Mouse (Mus musculus) liver, embryonic 14.5 days (tissue): ENCODE results near the gene Ankrd34a. TPM values are rescaled to one million over a fixed set of nuclear protein-coding genes. Genes with fewer than 3 reads are reported as not detected.
"Not testable (repeated sequence)": the region's sequence is repeated elsewhere in the genome, so short reads cannot be mapped to it uniquely, and the experiment has no call there.

ENCODE experiments used
- ATAC-seq: fragments of 200-750 bp; cut with Nextera tagmentation; 2 replicates; pipeline ENCODE4 v1.8.0; 2017; ENCODE audit warnings: moderate number of reproducible peaks, mild to moderate bottlenecking, moderate library complexity; ENCODE audit not compliant: insufficient read depth
- DNase-seq, 3 experiments: peaks; one replicate each; pipeline ENCODE4 v3.0.0-alpha.2; 2012 to 2013; ENCODE audit warnings: low read depth in 3 of 3, low spot score in 3 of 3
- H3K27ac ChIP-seq: fragments of 300-500 bp; sonication (generic); 2 replicates; pipeline ENCODE4 v1.5.1; 2014; ENCODE audit warnings: moderate library complexity, mild to moderate bottlenecking, control low read depth, inconsistent platforms
- H3K27me3 ChIP-seq: fragments of 300-500 bp; sonication (generic); 2 replicates; pipeline ENCODE4 v1.6.1; 2014; ENCODE audit warnings: mild to moderate bottlenecking, low read length, moderate library complexity; ENCODE audit not compliant: control insufficient read depth, insufficient read depth
- H3K36me3 ChIP-seq: fragments of 300-500 bp; sonication (generic); replicated peaks from 2 replicates; pipeline ENCODE4 v1.6.1; 2014; ENCODE audit warnings: low read depth; ENCODE audit not compliant: control insufficient read depth, insufficient read depth
- H3K4me1 ChIP-seq, 2 experiments: fragments of 200-500 bp in 1 of 2; fragments of 300-500 bp in 1 of 2; sonication (generic) in 1 of 2; replicated peaks; 2 replicates each; pipeline ENCODE4 v1.6.1; 2012 to 2014; ENCODE audit warnings: antibody characterized with exemption in 1 of 2, inconsistent platforms in 1 of 2, low read length in 1 of 2; ENCODE audit not compliant: control insufficient read depth in 2 of 2, insufficient read depth in 2 of 2
- H3K4me2 ChIP-seq: fragments of 300-500 bp; sonication (generic); 2 replicates; pipeline ENCODE4 v1.6.1; 2014; ENCODE audit warnings: low read depth, mild to moderate bottlenecking, control low read depth, moderate library complexity
- H3K4me3 ChIP-seq, 2 experiments: fragments of 200-500 bp in 1 of 2; fragments of 300-500 bp in 1 of 2; sonication (generic) in 1 of 2; 2 replicates each; pipeline ENCODE4 v1.5.1; 2012 to 2014; ENCODE audit warnings: low read depth in 2 of 2, low read length in 2 of 2, mild to moderate bottlenecking in 2 of 2, control low read depth in 1 of 2, inconsistent platforms in 1 of 2, moderate library complexity in 1 of 2; ENCODE audit not compliant: insufficient read depth in 1 of 2
- H3K9ac ChIP-seq: fragments of 300-500 bp; sonication (generic); replicated peaks from 2 replicates; pipeline ENCODE4 v1.6.1; 2014; ENCODE audit warnings: mild to moderate bottlenecking, control low read depth, moderate library complexity
- H3K9me3 ChIP-seq: fragments of 300-500 bp; sonication (generic); 2 replicates; pipeline ENCODE4 v1.6.1; 2016; ENCODE audit warnings: low read length, mixed read lengths; ENCODE audit not compliant: control insufficient read depth
- CTCF ChIP-seq: IDR thresholded peaks from 2 replicates; pipeline ENCODE4 v1.5.1; 2016; ENCODE audit warnings: antibody characterized with exemption, low read depth, control low read depth
- EP300 ChIP-seq: IDR thresholded peaks from 2 replicates; pipeline ENCODE4 v1.6.1; 2016; ENCODE audit warnings: antibody characterized with exemption, low read depth
- WGBS: fragments of 180-500 bp; shearing (Covaris S2); extraction: QIAGEN DNeasy Blood & Tissue Kit; methylation state at CpG from one replicate; pipeline ENCODE4 v1.1.7; 2014; ENCODE audit not compliant: insufficient replicate concordance; 5-methylcytosine and 5-hydroxymethylcytosine counted together
- polyA plus RNA-seq, 2 experiments: library from polyadenylated mRNA; depleted of rRNA in 1 of 2; stranded (reverse) in 1 of 2; unstranded in 1 of 2; fragments of >200 nt; fragmentation: Nextera tagmentation in 1 of 2; extraction: Ambion mirVana in 1 of 2; gene quantifications; 2 replicates each; pipeline versions ENCODE4 v1.2.1 to v1.2.3; 2012 to 2014

The Ankrd34a gene
- polyA plus RNA-seq, 2 experiments: 0.08 TPM; not detected in 1

GRCm38 (mm10) chr3:96600639-96601250, 4.3 kb downstream of the Ankrd34a start, which contains the start of gene Lix1l:
Gene Lix1l, plus strand, starts transcription at chr3:96601149.
- Histone ChIP-seq H3K4me1 (no peaks in the 10 kb centered on the region), H3K27me3 (peaks cover 68% of the 10 kb centered on the region), H3K4me2 (peak within 1 kb of the TSS; percentile 77), H3K27ac (no peak within 1 kb of the TSS), H3K9ac (peak within 1 kb of the TSS; percentile 47), H3K9me3 (no peaks in the 10 kb centered on the region), H3K36me3 (no peaks in the 10 kb centered on the region), H3K4me3 (peak within 1 kb of the TSS; percentile 58 to 62)
- peak; percentile 68 to 77 (median 70) for DNase-seq
- peak; percentile 93 for ATAC-seq
- no peak for TF ChIP-seq EP300
- WGBS: 1% methylated on average over 27 of the region's 27 CpGs

- peak; percentile 58 for ATAC-seq
- peaks cover 62% of the 10 kb centered on the region for H3K27me3 ChIP-seq
Measured at GRCm38 (mm10) chr3:96601251-96601787, 4.9 kb downstream of the Ankrd34a start.

GRCm38 (mm10) chr3:96601941-96602703, 5.7 kb downstream of the Ankrd34a start:
- DNase-seq (no peak), ATAC-seq (no peak)
- Histone ChIP-seq H3K9ac (no peak overlapping the region), H3K27ac (no peak overlapping the region), H3K36me3 (no peaks in the 10 kb centered on the region), H3K9me3 (no peaks in the 10 kb centered on the region), H3K27me3 (peaks cover 54% of the 10 kb centered on the region), H3K4me1 (no peaks in the 10 kb centered on the region), H3K4me2 (peak overlapping the region; percentile 77), H3K4me3 (peak overlapping the region in 1 of 2 experiments; percentile 3; a peak in 1 of 4 replicates)
- 51% methylated on average over 10 of the region's 10 CpGs for WGBS
- TF ChIP-seq CTCF: no peak
- no peak for TF ChIP-seq EP300

More at GRCm38 (mm10) chr3:96601251-96601787, 4.9 kb downstream of the Ankrd34a start:
- no peaks in the 10 kb centered on the region for H3K36me3 ChIP-seq
- WGBS: 1% methylated on average over 36 of the region's 40 CpGs
- no peaks in the 10 kb centered on the region for H3K4me1 ChIP-seq
- TF ChIP-seq CTCF: no peak
- TF ChIP-seq EP300: no peak
- H3K4me2 ChIP-seq: peak overlapping the region; percentile 77
- H3K4me3 ChIP-seq: peak overlapping the region; percentile 58 to 62
- peak overlapping the region; percentile 47 for H3K9ac ChIP-seq
- no peak for DNase-seq
- no peaks in the 10 kb centered on the region for H3K9me3 ChIP-seq
- H3K27ac ChIP-seq: no peak overlapping the region

GRCm38 (mm10) chr3:96602704-96603084, 6.3 kb downstream of the Ankrd34a start:
- Histone ChIP-seq H3K9ac (no peak overlapping the region), H3K4me3 (no peak overlapping the region), H3K4me2 (peak overlapping the region; percentile 26), H3K27me3 (peaks cover 49% of the 10 kb centered on the region), H3K4me1 (no peaks in the 10 kb centered on the region), H3K36me3 (no peaks in the 10 kb centered on the region), H3K9me3 (no peaks in the 10 kb centered on the region), H3K27ac (no peak overlapping the region)
- no peak for DNase-seq
- 48% methylated on average over 5 of the region's 5 CpGs for WGBS
- no peak for ATAC-seq
- TF ChIP-seq CTCF (no peak), EP300 (no peak)

- Histone ChIP-seq H3K9me3 (no peaks in the 10 kb centered on the region), H3K4me2 (no peak overlapping the region), H3K4me3 (no peak overlapping the region), H3K4me1 (no peaks in the 10 kb centered on the region), H3K27ac (no peak overlapping the region), H3K9ac (no peak overlapping the region), H3K27me3 (peaks cover 42% of the 10 kb centered on the region), H3K36me3 (no peaks in the 10 kb centered on the region)
- no peak for TF ChIP-seq CTCF
- TF ChIP-seq EP300: no peak
- DNase-seq (no peak), ATAC-seq (no peak)
- WGBS: 66% methylated on average over 5 of the region's 5 CpGs
Measured at GRCm38 (mm10) chr3:96603311-96603710, 6.9 kb downstream of the Ankrd34a start.

GRCm38 (mm10) chr3:96606007-96606406, 9.6 kb downstream of the Ankrd34a start:
- H3K4me1 ChIP-seq, H3K27ac ChIP-seq, H3K9me3 ChIP-seq, H3K9ac ChIP-seq, H3K36me3 ChIP-seq, DNase-seq, ATAC-seq, H3K4me3 ChIP-seq, H3K4me2 ChIP-seq: not testable (repeated sequence)
- peaks cover 17% of the 10 kb centered on the region for H3K27me3 ChIP-seq
- 67% methylated on average over 4 of the region's 4 CpGs for WGBS
